Mouse (Mus musculus): ENCODE results near the gene Acvr1. TPM values are rescaled to one million over a fixed set of nuclear protein-coding genes. Genes with fewer than 3 reads are reported as not detected.

Gene Acvr1
- total RNA-seq (2021) = 100 to 1,000 TPM in 1 of 2 experiments, 10 to 100 TPM in 1; 36.5 to 140 TPM
- long read RNA-seq, experiment 1, transcript Acvr1-201 (11 exons, 2,394 nt) = major isoform, 7 of 14 reads
- long read RNA-seq, experiment 1, partial matches to known transcripts = 0 of 14 reads
- long read RNA-seq, experiment 1, other reads (novel, unspliced or antisense) = 3 of 14 reads
- long read RNA-seq, experiment 2, partial matches to known transcripts = 1 of 8 reads
- long read RNA-seq, experiment 2, other reads (novel, unspliced or antisense) = 2 of 8 reads

- peak; percentile 93 to 94 for DNase-seq
Observed at GRCm38 (mm10) chr2:58567066-58567810, at the start of gene Acvr1, which contains the start of gene Upp2. Gene Acvr1, minus strand, starts transcription at chr2:58567157. Gene Upp2, plus strand, starts transcription at chr2:58567298.

- no peak for DNase-seq
Observed at GRCm38 (mm10) chr2:58615766-58616165, 48.8 kb upstream of the Acvr1 start.

GRCm38 (mm10) chr2:58614851-58615250 lies 47.9 kb upstream of the Acvr1 start:
- no peak for DNase-seq

- no peak for DNase-seq
Observed at GRCm38 (mm10) chr2:58613720-58614119, 46.8 kb upstream of the Acvr1 start.

GRCm38 (mm10) chr2:58604791-58605190 lies 37.8 kb upstream of the Acvr1 start:
- no peak for DNase-seq

GRCm38 (mm10) chr2:58603379-58603778 lies 36.4 kb upstream of the Acvr1 start:
- DNase-seq = no peak

- no peak for DNase-seq
Observed at GRCm38 (mm10) chr2:58601382-58601781, 34.4 kb upstream of the Acvr1 start.

- no peak for DNase-seq
Observed at GRCm38 (mm10) chr2:58599639-58600038, 32.7 kb upstream of the Acvr1 start.

- DNase-seq = no peak
Observed at GRCm38 (mm10) chr2:58597556-58597955, 30.6 kb upstream of the Acvr1 start.

- peak in 1 of 2 experiments; percentile 22 for DNase-seq
Observed at GRCm38 (mm10) chr2:58596774-58597342, 29.9 kb upstream of the Acvr1 start.

- no peak for DNase-seq
Observed at GRCm38 (mm10) chr2:58595350-58595749, 28.4 kb upstream of the Acvr1 start.

- DNase-seq = no peak
Observed at GRCm38 (mm10) chr2:58590055-58590454, 23.1 kb upstream of the Acvr1 start.

GRCm38 (mm10) chr2:58589637-58590036 lies 22.7 kb upstream of the Acvr1 start:
- peak; percentile 69 for DNase-seq

- DNase-seq = no peak
Observed at GRCm38 (mm10) chr2:58586311-58586710, 19.4 kb upstream of the Acvr1 start.

- DNase-seq = no peak
Observed at GRCm38 (mm10) chr2:58574167-58574566, 7.2 kb upstream of the Acvr1 start.

GRCm38 (mm10) chr2:58568841-58569645 lies 2.1 kb upstream of the Acvr1 start:
- DNase-seq = no peak

- peak; percentile 50 to 52 for DNase-seq
Observed at GRCm38 (mm10) chr2:58567866-58568719, 1.1 kb upstream of the Acvr1 start.

- peak; percentile 77 to 82 for DNase-seq
Observed at GRCm38 (mm10) chr2:58566410-58567065, 419 bp downstream of the Acvr1 start.

- DNase-seq = peak; percentile 25 to 45
Observed at GRCm38 (mm10) chr2:58566049-58566409, 928 bp downstream of the Acvr1 start.

- DNase-seq = peak; percentile 56 to 62
Observed at GRCm38 (mm10) chr2:58565267-58565666, 1.7 kb downstream of the Acvr1 start.

GRCm38 (mm10) chr2:58562137-58562536 lies 4.8 kb downstream of the Acvr1 start:
- DNase-seq = no peak
